8 mouse cellular contexts compared by ENCODE assay signal in the genomic region with DNA sequence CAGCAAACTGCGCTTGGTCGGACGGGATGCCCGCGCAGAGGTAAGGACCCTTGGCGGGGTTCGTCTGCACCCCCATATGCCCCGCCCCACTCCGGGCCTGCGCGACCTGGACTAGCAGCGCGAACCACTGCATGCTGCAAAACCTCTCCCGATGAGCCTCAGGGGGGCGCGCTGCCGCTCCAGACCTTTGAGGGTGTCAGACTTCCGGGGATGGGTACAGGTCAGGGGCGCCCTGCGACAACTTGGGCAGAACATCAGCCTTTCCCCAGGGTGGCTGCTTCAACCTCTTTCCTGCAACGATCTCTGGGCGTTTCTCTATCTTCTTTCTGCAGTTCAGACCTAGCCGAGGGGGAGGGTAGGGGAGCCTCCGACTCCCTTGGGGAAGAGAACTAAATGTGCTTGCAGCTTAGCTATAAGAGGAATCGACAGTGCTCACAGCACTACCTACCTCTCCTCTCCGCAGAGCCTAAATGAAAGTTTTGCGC.
DNase-seq lines count a peak whose midpoint lies in the region; ATAC-seq and TF ChIP-seq lines count a peak whose summit lies in the region.

No protein-coding gene starts in this region.

- TF ChIP-seq POLR2A in kidney, adult 2 months (IDR thresholded peaks at IDR 0.05; ENCODE audit: low read depth, low read length): no peak

- under 1% methylated on average over 27 of the region's 27 CpGs for whole genome bisulfite sequencing in heart, embryonic 16.5 days
- WGBS in forebrain, embryonic 11.5 days: under 1% methylated on average over 27 of the region's 27 CpGs
- WGBS in neural tube, embryonic 13.5 days: under 1% methylated on average over 27 of the region's 27 CpGs
- WGBS in kidney, adult 2 months: 2% methylated on average over 27 of the region's 27 CpGs

- H3K9me3 ChIP-seq in heart, embryonic 16.5 days (replicated peaks; ENCODE audit: control insufficient read depth, low read length): no peaks in the 10 kb centered on the region
- no peaks in the 10 kb centered on the region for H3K9me3 ChIP-seq in forebrain, embryonic 11.5 days (ENCODE audit: control insufficient read depth, low read length)
- H3K9me3 ChIP-seq in neural tube, embryonic 13.5 days: no peaks in the 10 kb centered on the region

- H3K36me3 ChIP-seq in heart, embryonic 16.5 days (ENCODE audit: control insufficient read depth, insufficient read depth): no peaks in the 10 kb centered on the region
- peaks cover 3% of the 10 kb centered on the region; the same call in 1 of the 2 replicates for H3K36me3 ChIP-seq in forebrain, embryonic 11.5 days (ENCODE audit: control insufficient read depth, insufficient read depth, low read length)
- peaks cover 19% of the 10 kb centered on the region; the same call in 1 of the 2 replicates for H3K36me3 ChIP-seq in neural tube, embryonic 13.5 days
- H3K36me3 ChIP-seq in kidney, adult 2 months (ENCODE audit: control insufficient read depth, insufficient read depth, low read length): no peaks in the 10 kb centered on the region

- H3K27ac ChIP-seq in heart, embryonic 16.5 days (ENCODE audit: low read length): no peak overlapping the region
- peak overlapping the region; percentile 99 for H3K27ac ChIP-seq in forebrain, embryonic 11.5 days (ENCODE audit: low read depth, low read length)
- H3K27ac ChIP-seq in neural tube, embryonic 13.5 days (replicated peaks): peak overlapping the region; percentile 99
- H3K27ac ChIP-seq in kidney, adult 2 months (ENCODE audit: insufficient read depth, low read depth, low read length): no peak overlapping the region

- H3K4me3 ChIP-seq in heart, embryonic 16.5 days (ENCODE audit: low read length): peak overlapping the region; percentile 47
- peak overlapping the region; percentile 49 for H3K4me3 ChIP-seq in forebrain, embryonic 11.5 days (ENCODE audit: low read depth, low read length)
- peak overlapping the region; percentile 51 for H3K4me3 ChIP-seq in neural tube, embryonic 13.5 days
- no peak overlapping the region for H3K4me3 ChIP-seq in kidney, adult 2 months (ENCODE audit: insufficient read depth, low read depth, low read length)

- H3K4me2 ChIP-seq in heart, embryonic 16.5 days (ENCODE audit: low read depth, low read length): peak overlapping the region; percentile 67
- H3K4me2 ChIP-seq in forebrain, embryonic 11.5 days (ENCODE audit: low read depth, low read length, severe bottlenecking): peak overlapping the region; percentile 86
- peak overlapping the region; percentile 74 for H3K4me2 ChIP-seq in neural tube, embryonic 13.5 days

- intact Hi-C loops in heart, postnatal 10 days (cut with DNase I): no loop called here
- intact Hi-C loops in left cerebral cortex, postnatal 36 days (cut with DNase I): no loop called here

- DNase-seq in heart, postnatal 10 days: no peak
- peak; percentile 38 for DNase-seq in T-cell, adult 2 months (ENCODE audit: low spot score)
- no peak for DNase-seq in forebrain, embryonic 11.5 days (ENCODE audit: low spot score)
- DNase-seq in left cerebral cortex, postnatal 36 days (ENCODE audit: low spot score in 2 of 2): peak; percentile 68 to 78
- no peak for DNase-seq in yolk sac, embryonic 10.5 days (ENCODE audit: low spot score)
- no peak for DNase-seq in kidney, adult 2 months

- no peak overlapping the region for H3K9ac ChIP-seq in heart, embryonic 16.5 days (ENCODE audit: low read length)
- peak overlapping the region; percentile 92 for H3K9ac ChIP-seq in forebrain, embryonic 11.5 days (ENCODE audit: low read length)
- peak overlapping the region; percentile 93 for H3K9ac ChIP-seq in neural tube, embryonic 13.5 days

- TF ChIP-seq CTCF in kidney, adult 2 months (conservative IDR thresholded peaks at IDR 0.05; ENCODE audit: insufficient read depth, insufficient read length, low read depth, low read length): no peak

- peaks cover 86% of the 10 kb centered on the region for H3K27me3 ChIP-seq in heart, embryonic 16.5 days (ENCODE audit: control insufficient read depth, insufficient read depth, low read length)
- peaks cover 15% of the 10 kb centered on the region for H3K27me3 ChIP-seq in forebrain, embryonic 11.5 days (ENCODE audit: control insufficient read depth, insufficient read depth, low read length)
- peaks cover 61% of the 10 kb centered on the region for H3K27me3 ChIP-seq in neural tube, embryonic 13.5 days
- peaks cover 4% of the 10 kb centered on the region; the same call in 1 of the 2 replicates for H3K27me3 ChIP-seq in kidney, adult 2 months (replicated peaks; ENCODE audit: control insufficient read depth, insufficient read depth, low read length)

- no peak for ATAC-seq in heart, embryonic 16.5 days (replicated peaks; ENCODE audit: extremely low read depth, insufficient read depth, low FRiP score)
- peak; percentile 79 for ATAC-seq in forebrain, embryonic 11.5 days (replicated peaks; ENCODE audit: low FRiP score)
- peak; percentile 67 for ATAC-seq in neural tube, embryonic 13.5 days (ENCODE audit: low read depth)

- peaks cover 10% of the 10 kb centered on the region for H3K4me1 ChIP-seq in heart, embryonic 16.5 days (ENCODE audit: control insufficient read depth, insufficient read depth, low read length)
- peaks cover 42% of the 10 kb centered on the region for H3K4me1 ChIP-seq in forebrain, embryonic 11.5 days (replicated peaks; ENCODE audit: control insufficient read depth, insufficient read depth, low read length)
- H3K4me1 ChIP-seq in neural tube, embryonic 13.5 days (replicated peaks): peaks cover 74% of the 10 kb centered on the region
- no peaks in the 10 kb centered on the region for H3K4me1 ChIP-seq in kidney, adult 2 months (ENCODE audit: control insufficient read depth, insufficient read depth, low read length)

Comparison
In these comparisons a context has a peak if more than half of its experiments do, and no peak if none do; other contexts are left out.
1. H3K27ac ChIP-seq: peak in forebrain, embryonic 11.5 days (single experiment) and neural tube, embryonic 13.5 days (single experiment); none in heart, embryonic 16.5 days (single experiment) and kidney, adult 2 months (single experiment).
2. DNase-seq: peak in T-cell, adult 2 months (single experiment) and left cerebral cortex, postnatal 36 days (2 of 2); none in heart, postnatal 10 days (0 of 2), forebrain, embryonic 11.5 days (single experiment), yolk sac, embryonic 10.5 days (single experiment) and kidney, adult 2 months (single experiment).
3. Peak in every context shown above with its lines, with median percentiles within 50 percentile points of each other: H3K4me2 ChIP-seq.